Mouse (Mus musculus) spleen, adult 2 months (tissue): ENCODE results near the gene Esp22. TPM values are rescaled to one million over a fixed set of nuclear protein-coding genes. Genes with fewer than 3 reads are reported as not detected.
"Not testable (repeated sequence)": the region's sequence is repeated elsewhere in the genome, so short reads cannot be mapped to it uniquely, and the experiment has no call there.

Experiments
- DNase-seq, 2 experiments: peaks; one replicate each; pipeline versions ENCODE4 v3.0.0 to v3.0.0-alpha.2; 2012 to 2021; ENCODE audit warnings: low spot score in 2 of 2, low read depth in 1 of 2
- H3K27ac ChIP-seq: fragments of 200-500 bp; 2 replicates; pipeline ENCODE4 v1.5.1; 2012; ENCODE audit warnings: low read length, inconsistent platforms; ENCODE audit not compliant: insufficient read depth
- H3K27me3 ChIP-seq: fragments of 200-500 bp; 2 replicates; pipeline ENCODE4 v1.6.1; 2012; ENCODE audit warnings: mild to moderate bottlenecking, moderate library complexity, low read length, inconsistent platforms; ENCODE audit not compliant: control insufficient read depth, insufficient read depth
- H3K36me3 ChIP-seq: fragments of 200-500 bp; 2 replicates; pipeline ENCODE4 v1.6.1; 2012; ENCODE audit warnings: mild to moderate bottlenecking, low read length, inconsistent platforms; ENCODE audit not compliant: control insufficient read depth, insufficient read depth
- H3K4me1 ChIP-seq: fragments of 200-500 bp; 2 replicates; pipeline ENCODE4 v1.6.1; 2011; ENCODE audit warnings: inconsistent platforms; ENCODE audit not compliant: control insufficient read depth, insufficient read depth, insufficient read length
- H3K4me3 ChIP-seq: fragments of 200-500 bp; 2 replicates; pipeline ENCODE4 v1.5.1; 2011; ENCODE audit warnings: mild to moderate bottlenecking, inconsistent platforms; ENCODE audit not compliant: insufficient read depth, insufficient read length; ENCODE audit errors: extremely low read depth
- CTCF ChIP-seq: fragments of 200-500 bp; IDR thresholded peaks from 2 replicates; pipeline ENCODE4 v1.5.1; 2011; ENCODE audit warnings: mild to moderate bottlenecking, inconsistent platforms; ENCODE audit not compliant: insufficient read depth, insufficient read length, insufficient replicate concordance; ENCODE audit errors: extremely low read depth
- POLR2A ChIP-seq: fragments of 200-500 bp; IDR thresholded peaks from 2 replicates; pipeline ENCODE4 v1.6.1; 2011; ENCODE audit warnings: low read depth, low read length, inconsistent platforms
- WGBS: fragments of 180-500 bp; shearing (Covaris S2); methylation state at CpG from one replicate; pipeline ENCODE4 v1.1.7; 2018; 5-methylcytosine and 5-hydroxymethylcytosine counted together
- polyA plus RNA-seq: library from polyadenylated mRNA; depleted of rRNA; stranded (reverse); fragments of >200 nt; gene quantifications from 2 replicates; pipeline ENCODE4 v1.2.3, GENCODE M21; 2012; rRNA removed

Gene Esp22
- not detected in 2 replicates for polyA plus RNA-seq

DNA sequence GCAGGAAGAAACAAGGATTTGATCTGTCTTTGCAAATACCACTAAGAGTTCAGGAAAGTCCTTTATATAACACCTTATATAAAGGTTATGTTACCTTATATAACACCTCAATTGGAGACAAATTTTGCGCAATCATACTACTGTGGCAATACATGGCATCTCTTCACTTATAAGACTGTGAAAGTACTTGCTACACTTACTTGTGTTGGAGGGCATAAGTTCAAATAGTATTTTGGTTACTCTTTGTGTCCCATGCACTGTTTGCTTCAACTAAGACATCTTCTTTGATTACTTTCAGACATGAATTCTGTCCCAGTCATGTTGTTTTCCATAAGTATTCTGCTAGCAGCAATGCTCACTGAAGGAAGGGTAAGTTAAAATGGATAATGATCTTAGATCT, at the start of gene Esp22:
TSS of gene Esp22 (plus strand) at position 301 of the 400 bp plus-strand sequence.
- 84% methylated on average over 1 of the region's 1 CpGs for WGBS
- TF ChIP-seq CTCF: no peak
- no peaks in the 10 kb centered on the region for H3K4me1 ChIP-seq
- DNase-seq: no peak
- H3K4me3 ChIP-seq: no peak within 1 kb of the TSS
- no peaks in the 10 kb centered on the region for H3K36me3 ChIP-seq
- H3K27me3 ChIP-seq: no peaks in the 10 kb centered on the region
- no peak within 1 kb of the TSS for H3K27ac ChIP-seq

DNA sequence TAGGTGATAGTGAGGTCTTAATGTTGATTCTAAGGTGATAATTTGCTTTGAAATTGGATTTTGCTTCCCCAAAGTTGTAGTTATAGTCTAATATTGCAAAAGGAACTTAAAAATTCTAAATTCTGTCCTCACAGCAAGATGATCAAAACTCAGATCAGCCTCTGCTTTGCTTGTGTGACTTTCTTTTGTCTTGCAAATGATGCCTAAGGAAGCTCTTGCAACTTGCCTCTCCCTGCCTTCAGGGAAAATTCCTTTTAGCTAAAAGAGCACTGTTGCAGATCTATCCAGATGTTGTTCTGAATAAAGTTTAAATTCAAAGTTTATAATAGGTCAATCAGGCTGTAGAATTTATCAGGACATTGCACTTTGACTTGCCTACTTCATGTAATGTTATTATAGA, 31.5 kb upstream of the Esp22 start:
- no peak overlapping the region for H3K27ac ChIP-seq
- no peak overlapping the region for H3K4me3 ChIP-seq
- H3K4me1 ChIP-seq: no peaks in the 10 kb centered on the region
- no peak for DNase-seq
- H3K36me3 ChIP-seq: no peaks in the 10 kb centered on the region
- H3K27me3 ChIP-seq: no peaks in the 10 kb centered on the region
- TF ChIP-seq POLR2A: no peak
- no peak for TF ChIP-seq CTCF

DNA sequence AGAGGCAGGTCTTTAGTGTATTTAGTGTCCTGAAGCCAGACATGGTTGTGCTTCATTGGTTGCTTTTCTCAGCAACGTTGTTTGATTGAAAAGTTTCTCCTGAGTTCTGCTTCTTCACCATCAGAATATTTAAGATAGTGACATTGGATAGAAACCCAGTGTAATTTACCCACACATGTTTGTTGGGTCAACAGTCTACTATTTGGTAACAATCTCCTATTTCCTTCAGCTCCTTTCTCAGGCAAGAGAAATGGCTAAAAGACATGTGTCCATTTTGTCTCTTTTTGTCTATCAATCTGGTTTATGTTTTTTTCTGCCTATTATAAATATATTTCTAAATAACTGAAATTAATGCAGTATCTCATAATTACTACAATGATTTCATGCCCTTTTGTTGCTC, 18.2 kb upstream of the Esp22 start, which contains the start of gene Esp23:
TSS of gene Esp23 (minus strand) at position 101 of the 400 bp plus-strand sequence.
- Histone ChIP-seq H3K36me3 (no peaks in the 10 kb centered on the region), H3K4me3 (no peak within 1 kb of the TSS), H3K4me1 (no peaks in the 10 kb centered on the region), H3K27ac (no peak within 1 kb of the TSS), H3K27me3 (no peaks in the 10 kb centered on the region)
- WGBS: 36% methylated on average over 1 of the region's 1 CpGs
- no peak for DNase-seq
- TF ChIP-seq POLR2A (no peak), CTCF (no peak)

DNA sequence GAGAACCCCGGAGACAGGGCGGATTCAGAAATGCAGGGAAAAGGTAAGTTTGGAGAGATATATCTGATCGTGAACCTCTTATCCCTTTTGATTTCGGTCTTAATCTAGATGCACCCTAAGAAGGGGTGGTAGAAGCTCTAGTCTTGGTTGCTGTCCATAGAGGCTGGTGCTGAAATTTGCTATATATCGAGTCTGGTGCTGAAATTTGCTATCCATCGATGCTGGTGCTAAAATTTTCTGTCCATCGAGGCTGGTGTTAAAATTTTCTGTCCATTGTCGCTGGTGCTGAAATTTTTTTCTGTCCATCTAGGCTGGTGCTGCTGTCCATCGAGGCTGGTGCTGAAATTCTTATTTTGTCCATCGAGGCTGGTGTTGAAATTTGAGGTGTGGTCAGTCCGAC, 12.0 kb downstream of the Esp22 start:
- H3K36me3 ChIP-seq, H3K27ac ChIP-seq, DNase-seq, H3K4me1 ChIP-seq, H3K27me3 ChIP-seq, H3K4me3 ChIP-seq: not testable (repeated sequence)
- WGBS: 74% methylated on average over 11 of the region's 11 CpGs

DNA sequence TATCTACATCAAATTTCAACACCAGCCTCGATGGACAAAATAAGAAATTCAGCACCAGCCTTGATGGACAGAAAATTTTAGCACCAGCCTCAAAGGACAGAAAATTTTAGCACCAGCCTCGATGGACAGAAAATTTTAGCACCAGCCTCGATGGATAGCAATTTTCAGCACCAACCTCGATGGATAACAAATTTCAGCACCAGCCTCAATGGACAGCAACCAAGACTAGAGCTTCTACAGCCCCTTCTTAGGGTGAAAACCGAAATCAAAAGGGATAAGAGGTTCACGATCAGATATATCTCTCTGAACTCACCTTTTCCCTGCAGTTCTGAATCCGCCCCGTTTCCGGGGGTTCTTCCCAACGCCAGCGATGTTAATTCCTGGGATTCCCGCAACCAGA, 34.0 kb downstream of the Esp22 start:
- H3K4me1 ChIP-seq, H3K4me3 ChIP-seq, H3K27me3 ChIP-seq, H3K27ac ChIP-seq, DNase-seq, H3K36me3 ChIP-seq: not testable (repeated sequence)
- 74% methylated on average over 12 of the region's 12 CpGs for WGBS

Other genes starting within 250 kb of the Esp22 start
- gene Esp24, start 58.6 kb upstream of the Esp22 start, polyA plus RNA-seq: not detected in 2 replicates
- not detected in 2 replicates for gene Gm21903, start 52.0 kb upstream of the Esp22 start, polyA plus RNA-seq
- gene Esp23, start 18.3 kb upstream of the Esp22 start, polyA plus RNA-seq: not detected in 2 replicates